Mouse (Mus musculus) forebrain, embryonic 11.5 days (tissue): ENCODE measurements around the gene Abhd16b. TPM values are rescaled to one million over a fixed set of nuclear protein-coding genes. Genes with fewer than 3 reads are reported as not detected.
"Not testable (repeated sequence)": the region's sequence is repeated elsewhere in the genome, so short reads cannot be mapped to it uniquely, and the experiment has no call there.

Source experiments
- ATAC-seq: fragments of 200-750 bp; cut with Nextera tagmentation; replicated peaks from 2 replicates; pipeline ENCODE4 v1.8.0; 2017; ENCODE audit warnings: moderate TSS enrichment; ENCODE audit not compliant: low FRiP score
- DNase-seq: peaks from one replicate; pipeline ENCODE4 v3.0.0-alpha.2; 2017; ENCODE audit warnings: low spot score
- H3K27ac ChIP-seq: fragments of 300-500 bp; sonication (generic); 2 replicates; pipeline ENCODE4 v1.5.1; 2014; ENCODE audit warnings: low read depth, low read length
- H3K27me3 ChIP-seq: fragments of 300-500 bp; sonication (generic); 2 replicates; pipeline ENCODE4 v1.6.1; 2014; ENCODE audit warnings: mild to moderate bottlenecking, low read length, mixed read lengths; ENCODE audit not compliant: control insufficient read depth, insufficient read depth
- H3K36me3 ChIP-seq: fragments of 300-500 bp; sonication (generic); 2 replicates; pipeline ENCODE4 v1.6.1; 2014; ENCODE audit warnings: mild to moderate bottlenecking, low read length, moderate library complexity, mixed read lengths; ENCODE audit not compliant: control insufficient read depth, insufficient read depth
- H3K4me1 ChIP-seq: fragments of 300-500 bp; sonication (generic); replicated peaks from 2 replicates; pipeline ENCODE4 v1.6.1; 2014; ENCODE audit warnings: low read length, mixed read lengths; ENCODE audit not compliant: control insufficient read depth, insufficient read depth
- H3K4me2 ChIP-seq: fragments of 300-500 bp; sonication (generic); 2 replicates; pipeline ENCODE4 v1.6.1; 2014; ENCODE audit warnings: low read depth, mild to moderate bottlenecking, low read length, moderate library complexity, mixed read lengths; ENCODE audit not compliant: severe bottlenecking
- H3K4me3 ChIP-seq: fragments of 300-500 bp; sonication (generic); 2 replicates; pipeline ENCODE4 v1.5.1; 2014; ENCODE audit warnings: low read depth, low read length
- H3K9ac ChIP-seq: fragments of 300-500 bp; sonication (generic); 2 replicates; pipeline ENCODE4 v1.6.1; 2014; ENCODE audit warnings: low read length
- H3K9me3 ChIP-seq: fragments of 300-500 bp; sonication (generic); 2 replicates; pipeline ENCODE4 v1.6.1; 2016; ENCODE audit warnings: low read length, mixed read lengths; ENCODE audit not compliant: control insufficient read depth
- WGBS: fragments of 180-500 bp; shearing (Covaris S2); extraction: QIAGEN DNeasy Blood & Tissue Kit; methylation state at CpG from one replicate; pipeline ENCODE4 v1.1.7; 2014; 5-methylcytosine and 5-hydroxymethylcytosine counted together
- polyA plus RNA-seq: library from polyadenylated mRNA; unstranded; fragments of >200 nt; fragmentation: Nextera tagmentation; extraction: Ambion mirVana; gene quantifications from 2 replicates; pipeline ENCODE4 v1.2.1, GENCODE M21; 2014

Gene Abhd16b
- polyA plus RNA-seq, 1 experiment from 2014 or later, result not detected

GRCm38 (mm10) chr2:181494266-181494945, 1.4 kb downstream of the Abhd16b start:
- Histone ChIP-seq H3K4me3 (no peak overlapping the region), H3K27ac (no peak overlapping the region), H3K9ac (no peak overlapping the region), H3K4me1 (no peaks in the 10 kb centered on the region; the same call in 1 of the 2 replicates), H3K27me3 (no peaks in the 10 kb centered on the region), H3K4me2 (no peak overlapping the region), H3K9me3 (no peaks in the 10 kb centered on the region), H3K36me3 (no peaks in the 10 kb centered on the region)
- DNase-seq, result no peak
- ATAC-seq, result no peak
- whole genome bisulfite sequencing, result 81% methylated on average over 26 of the region's 26 CpGs

GRCm38 (mm10) chr2:181495845-181496244, 2.8 kb downstream of the Abhd16b start:
- WGBS, result 64% methylated on average over 8 of the region's 8 CpGs
- not testable (repeated sequence) for H3K4me2 ChIP-seq

GRCm38 (mm10) chr2:181496281-181496680, 3.3 kb downstream of the Abhd16b start:
- ATAC-seq (peak; percentile 42; the same call in 1 of the 2 replicates), DNase-seq (peak; percentile 78)
- Histone ChIP-seq H3K27ac (peak overlapping the region; percentile 54; the same call in 1 of the 2 replicates), H3K4me3 (peak overlapping the region; percentile 87), H3K36me3 (peaks cover 3% of the 10 kb centered on the region), H3K4me1 (no peaks in the 10 kb centered on the region; the same call in 1 of the 2 replicates), H3K9me3 (no peaks in the 10 kb centered on the region), H3K9ac (peak overlapping the region; percentile 48), H3K27me3 (no peaks in the 10 kb centered on the region), H3K4me2 (peak overlapping the region; percentile 69)
- 11% methylated on average over 8 of the region's 8 CpGs for WGBS

More at GRCm38 (mm10) chr2:181495845-181496244, 2.8 kb downstream of the Abhd16b start:
- not testable (repeated sequence) for H3K9me3 ChIP-seq, H3K27ac ChIP-seq, H3K9ac ChIP-seq, H3K4me1 ChIP-seq, ATAC-seq, DNase-seq, H3K36me3 ChIP-seq, H3K4me3 ChIP-seq, H3K27me3 ChIP-seq

- no peaks in the 10 kb centered on the region; the same call in 1 of the 2 replicates for H3K4me1 ChIP-seq
- peak within 1 kb of the TSS; percentile 87 for H3K4me3 ChIP-seq
- peak within 1 kb of the TSS; percentile 94 for H3K4me2 ChIP-seq
- peaks cover 4% of the 10 kb centered on the region for H3K36me3 ChIP-seq
- H3K9ac ChIP-seq, result peak within 1 kb of the TSS; percentile 90
- no peaks in the 10 kb centered on the region for H3K27me3 ChIP-seq
- ATAC-seq, result peak; percentile 98
- no peaks in the 10 kb centered on the region for H3K9me3 ChIP-seq
- under 1% methylated on average over 46 of the region's 46 CpGs for WGBS
- DNase-seq, result peak; percentile 95
- H3K27ac ChIP-seq, result peak within 1 kb of the TSS; percentile 77
Measured at GRCm38 (mm10) chr2:181496831-181497547, 4.0 kb downstream of the Abhd16b start, which contains the start of gene Tpd52l2. Gene Tpd52l2 (plus strand): TSS chr2:181497142.

- peak; percentile 53 for ATAC-seq
- WGBS, result 2% methylated on average over 12 of the region's 12 CpGs
- peak overlapping the region; percentile 87 for H3K4me3 ChIP-seq
Measured at GRCm38 (mm10) chr2:181497548-181497875, 4.5 kb downstream of the Abhd16b start.

GRCm38 (mm10) chr2:181498644-181499043, 5.6 kb downstream of the Abhd16b start:
- DNase-seq (no peak), ATAC-seq (no peak)
- no peak overlapping the region for H3K4me3 ChIP-seq
- H3K36me3 ChIP-seq, result peaks cover 4% of the 10 kb centered on the region
- H3K9me3 ChIP-seq, result no peaks in the 10 kb centered on the region
- H3K4me2 ChIP-seq, result no peak overlapping the region
- H3K27me3 ChIP-seq, result no peaks in the 10 kb centered on the region
- H3K9ac ChIP-seq, result no peak overlapping the region
- no peaks in the 10 kb centered on the region; the same call in 1 of the 2 replicates for H3K4me1 ChIP-seq
- WGBS, result 75% methylated on average over 4 of the region's 4 CpGs
- no peak overlapping the region for H3K27ac ChIP-seq

More at GRCm38 (mm10) chr2:181497548-181497875, 4.5 kb downstream of the Abhd16b start:
- Histone ChIP-seq H3K9me3 (no peaks in the 10 kb centered on the region), H3K4me1 (no peaks in the 10 kb centered on the region; the same call in 1 of the 2 replicates), H3K36me3 (peaks cover 4% of the 10 kb centered on the region), H3K27me3 (no peaks in the 10 kb centered on the region), H3K27ac (peak overlapping the region; percentile 77), H3K4me2 (peak overlapping the region; percentile 94), H3K9ac (peak overlapping the region; percentile 90)
- no peak for DNase-seq

GRCm38 (mm10) chr2:181509191-181509590, 16.2 kb downstream of the Abhd16b start:
- no peaks in the 10 kb centered on the region for H3K9me3 ChIP-seq
- no peak for DNase-seq
- H3K4me1 ChIP-seq, result no peaks in the 10 kb centered on the region
- WGBS, result 93% methylated on average over 2 of the region's 2 CpGs
- H3K27ac ChIP-seq, result no peak overlapping the region
- H3K27me3 ChIP-seq, result no peaks in the 10 kb centered on the region
- H3K4me3 ChIP-seq, result no peak overlapping the region
- H3K9ac ChIP-seq, result no peak overlapping the region
- peaks cover 7% of the 10 kb centered on the region; the same call in 1 of the 2 replicates for H3K36me3 ChIP-seq
- H3K4me2 ChIP-seq, result no peak overlapping the region
- ATAC-seq, result no peak

- 96% methylated on average over 8 of the region's 8 CpGs for WGBS
- no peaks in the 10 kb centered on the region for H3K4me1 ChIP-seq
- DNase-seq (no peak), ATAC-seq (no peak)
- H3K9ac ChIP-seq, result no peak overlapping the region
- no peak overlapping the region for H3K4me2 ChIP-seq
- no peak overlapping the region for H3K4me3 ChIP-seq
- no peaks in the 10 kb centered on the region for H3K27me3 ChIP-seq
- H3K27ac ChIP-seq, result no peak overlapping the region
- no peaks in the 10 kb centered on the region for H3K9me3 ChIP-seq
- peaks cover 7% of the 10 kb centered on the region; the same call in 1 of the 2 replicates for H3K36me3 ChIP-seq
Measured at GRCm38 (mm10) chr2:181511231-181511630, 18.2 kb downstream of the Abhd16b start.
